Mouse (Mus musculus): ENCODE data around the gene Vps45.

DNA sequence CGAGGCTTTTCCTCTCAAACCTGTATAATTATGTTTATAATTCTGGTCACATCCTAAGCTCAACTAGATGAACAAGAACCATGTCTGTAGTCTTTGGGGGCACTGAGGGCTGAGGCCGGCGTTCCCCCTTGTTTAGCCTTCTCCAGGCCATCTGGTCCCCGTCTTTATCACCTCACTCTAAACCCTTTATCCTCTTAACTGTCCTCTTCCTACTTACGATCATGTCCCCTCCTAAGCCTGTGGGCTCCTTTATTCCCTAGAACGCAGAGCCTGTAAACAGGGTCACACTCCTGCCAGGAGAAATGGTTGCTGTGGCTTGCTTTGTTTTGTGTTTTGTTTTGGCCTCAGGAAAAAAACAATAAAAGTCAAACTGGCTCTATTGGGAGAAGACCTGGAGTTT lies 33.7 kb upstream of the Vps45 start:
- TF ChIP-seq CTCF (conservative IDR thresholded peaks at IDR 0.05; ENCODE audit: low read length) (no peak), POU5F1 (IDR thresholded peaks at IDR 0.05; ENCODE audit: borderline replicate concordance, low read length) (no peak)

Data from E14TG2a.4 (cell line).